9 mouse cellular contexts compared by ENCODE assay signal in genomic region chr2:152829367-152829881, GRCm38 (mm10). TPM values are rescaled to one million over a fixed set of nuclear protein-coding genes. Genes with fewer than 3 reads are reported as not detected.
DNase-seq lines count a peak whose midpoint lies in the region; ATAC-seq and TF ChIP-seq lines count a peak whose summit lies in the region.
"Had no signal": no experiment of that assay in that cellular context is flagged by ENCODE, and none has a peak within 500 bp of the region (broad histone marks: within the 10 kb centered on the region; RNA-seq: fewer than 3 reads in every experiment).

No protein-coding gene starts in this region.

- peaks cover 78% of the 10 kb centered on the region for H3K4me1 ChIP-seq in erythroblast, embryonic 14.5 days (ENCODE audit: control insufficient read depth)
- peaks cover 62% of the 10 kb centered on the region for H3K4me1 ChIP-seq in E14TG2a.4 (replicated peaks; ENCODE audit: low read depth, low read length)
- H3K4me1 ChIP-seq in forebrain, embryonic 11.5 days (replicated peaks; ENCODE audit: control insufficient read depth, insufficient read depth, low read length): peaks cover 22% of the 10 kb centered on the region
- peaks cover 44% of the 10 kb centered on the region for H3K4me1 ChIP-seq in intestine, embryonic 15.5 days (replicated peaks)
- peaks cover 66% of the 10 kb centered on the region for H3K4me1 ChIP-seq in liver, embryonic 12.5 days
- peaks cover 33% of the 10 kb centered on the region for H3K4me1 ChIP-seq in stomach, embryonic 15.5 days

- no peak for DNase-seq in forebrain, embryonic 11.5 days (ENCODE audit: low spot score)
- no peak for DNase-seq in adrenal gland, postnatal 36 days

- H3K4me3 ChIP-seq in erythroblast, embryonic 14.5 days (replicated peaks): peak overlapping the region; percentile 90
- peak overlapping the region; percentile 95 for H3K4me3 ChIP-seq in E14TG2a.4 (replicated peaks; ENCODE audit: low read length)
- H3K4me3 ChIP-seq in forebrain, embryonic 11.5 days (ENCODE audit: low read depth, low read length): peak overlapping the region; percentile 74
- H3K4me3 ChIP-seq in intestine, embryonic 15.5 days (replicated peaks): peak overlapping the region; percentile 80
- peak overlapping the region; percentile 77 for H3K4me3 ChIP-seq in liver, embryonic 12.5 days
- H3K4me3 ChIP-seq in stomach, embryonic 15.5 days (replicated peaks): peak overlapping the region; percentile 80

- no peak for TF ChIP-seq CTCF in E14TG2a.4 (conservative IDR thresholded peaks at IDR 0.05; ENCODE audit: low read length)

- peak overlapping the region; percentile 97 for H3K9ac ChIP-seq in forebrain, embryonic 11.5 days (ENCODE audit: low read length)
- peak overlapping the region; percentile 91 for H3K9ac ChIP-seq in intestine, embryonic 15.5 days
- H3K9ac ChIP-seq in liver, embryonic 12.5 days: peak overlapping the region; percentile 90
- peak overlapping the region; percentile 14; the same call in 1 of the 2 replicates for H3K9ac ChIP-seq in stomach, embryonic 15.5 days

- no peaks in the 10 kb centered on the region for H3K27me3 ChIP-seq in erythroblast, embryonic 14.5 days (ENCODE audit: control insufficient read depth)
- no peaks in the 10 kb centered on the region for H3K27me3 ChIP-seq in E14TG2a.4 (ENCODE audit: insufficient read depth, low read length)
- H3K27me3 ChIP-seq in forebrain, embryonic 11.5 days (ENCODE audit: control insufficient read depth, insufficient read depth, low read length): no peaks in the 10 kb centered on the region
- no peaks in the 10 kb centered on the region for H3K27me3 ChIP-seq in intestine, embryonic 15.5 days (replicated peaks)
- no peaks in the 10 kb centered on the region for H3K27me3 ChIP-seq in liver, embryonic 12.5 days (replicated peaks)
- H3K27me3 ChIP-seq in stomach, embryonic 15.5 days (replicated peaks): no peaks in the 10 kb centered on the region
- H3K27me3 ChIP-seq: Patski had no signal

- H3K4me2 ChIP-seq in forebrain, embryonic 11.5 days (ENCODE audit: low read depth, low read length, severe bottlenecking): peak overlapping the region; percentile 73
- peak overlapping the region; percentile 77 for H3K4me2 ChIP-seq in intestine, embryonic 15.5 days (replicated peaks)
- H3K4me2 ChIP-seq in liver, embryonic 12.5 days: peak overlapping the region; percentile 81
- H3K4me2 ChIP-seq in stomach, embryonic 15.5 days: peak overlapping the region; percentile 77

- no peaks in the 10 kb centered on the region for H3K9me3 ChIP-seq in erythroblast, embryonic 14.5 days (ENCODE audit: control insufficient read depth, low read length)
- H3K9me3 ChIP-seq in E14TG2a.4 (ENCODE audit: low read length): no peaks in the 10 kb centered on the region
- no peaks in the 10 kb centered on the region for H3K9me3 ChIP-seq in forebrain, embryonic 11.5 days (ENCODE audit: control insufficient read depth, low read length)
- no peaks in the 10 kb centered on the region for H3K9me3 ChIP-seq in intestine, embryonic 15.5 days
- no peaks in the 10 kb centered on the region for H3K9me3 ChIP-seq in liver, embryonic 12.5 days (replicated peaks)
- no peaks in the 10 kb centered on the region for H3K9me3 ChIP-seq in stomach, embryonic 15.5 days

- WGBS in forebrain, embryonic 11.5 days: 85% methylated on average over 23 of the region's 23 CpGs
- WGBS in intestine, embryonic 15.5 days: 57% methylated on average over 23 of the region's 23 CpGs
- 61% methylated on average over 23 of the region's 23 CpGs for WGBS in liver, embryonic 12.5 days (ENCODE audit: insufficient replicate concordance)
- WGBS in stomach, embryonic 15.5 days: 61% methylated on average over 23 of the region's 23 CpGs

- peaks cover 55% of the 10 kb centered on the region for H3K36me3 ChIP-seq in erythroblast, embryonic 14.5 days (ENCODE audit: control insufficient read depth)
- H3K36me3 ChIP-seq in E14TG2a.4 (ENCODE audit: insufficient read depth, low read length): peaks cover 45% of the 10 kb centered on the region
- H3K36me3 ChIP-seq in forebrain, embryonic 11.5 days (ENCODE audit: control insufficient read depth, insufficient read depth, low read length): no peaks in the 10 kb centered on the region; the same call in 1 of the 2 replicates
- no peaks in the 10 kb centered on the region for H3K36me3 ChIP-seq in intestine, embryonic 15.5 days
- H3K36me3 ChIP-seq in liver, embryonic 12.5 days: peaks cover 38% of the 10 kb centered on the region
- no peaks in the 10 kb centered on the region for H3K36me3 ChIP-seq in stomach, embryonic 15.5 days

- no peak for ATAC-seq in erythroblast, adult 5-6 weeks (replicated peaks; ENCODE audit: low FRiP score, poor library complexity, severe bottlenecking)
- ATAC-seq in forebrain, embryonic 11.5 days (replicated peaks; ENCODE audit: low FRiP score): no peak
- no peak for ATAC-seq in intestine, embryonic 15.5 days
- no peak for ATAC-seq in liver, embryonic 12.5 days
- ATAC-seq in stomach, embryonic 15.5 days (ENCODE audit: insufficient read depth, low FRiP score, low read depth): no peak
- ATAC-seq: Patski had no signal

- 0 out of 2 replicates have a peak overlapping the region, but pooled peaks have one; percentile 95 for H3K27ac ChIP-seq in forebrain, embryonic 11.5 days (ENCODE audit: low read depth, low read length)
- peak overlapping the region; percentile 97; the same call in 1 of the 2 replicates for H3K27ac ChIP-seq in intestine, embryonic 15.5 days
- H3K27ac ChIP-seq in liver, embryonic 12.5 days: peak overlapping the region; percentile 94
- peak overlapping the region; percentile 72; the same call in 1 of the 2 replicates for H3K27ac ChIP-seq in stomach, embryonic 15.5 days

RNA-seq across cellular contexts. Expression of gene Bcl2l1, which starts 2.1 kb away (rescaled TPM):
- 212 and 213 TPM in 2 replicates for polyA plus RNA-seq in erythroblast, embryonic 14.5 days (2012)
- 543 and 572 TPM in 2 replicates for total RNA-seq in erythroblast, adult 5-6 weeks (2015; ENCODE audit: low replicate concordance)
- total RNA-seq in erythroblast, adult 5-6 weeks (2017; ENCODE audit: low replicate concordance): 807 and 937 TPM in 2 replicates
- 135 and 140 TPM in 2 replicates for polyA plus RNA-seq in forebrain, embryonic 11.5 days (2014; fragmentation: Nextera tagmentation; extraction: Ambion mirVana)
- polyA plus RNA-seq in intestine, embryonic 15.5 days (2015; fragmentation: Nextera tagmentation; extraction: Ambion mirVana): 61.9 and 64.0 TPM in 2 replicates
- polyA plus RNA-seq in liver, embryonic 12.5 days (2016; fragmentation: Nextera tagmentation; extraction: Ambion mirVana): 127 and 137 TPM in 2 replicates
- 69.8 and 75.7 TPM in 2 replicates for polyA plus RNA-seq in stomach, embryonic 15.5 days (2015; fragmentation: Nextera tagmentation; extraction: Ambion mirVana)
- 10 to 100 TPM; 58.2 to 93.9 TPM for total RNA-seq in adrenal gland, postnatal 36 days (2021)

RNA-seq across cellular contexts. Expression of gene Tpx2, which starts 18.3 kb away (rescaled TPM):
- polyA plus RNA-seq in erythroblast, embryonic 14.5 days (2012): 4.9 and 5.7 TPM in 2 replicates
- total RNA-seq in erythroblast, adult 5-6 weeks (2015; ENCODE audit: low replicate concordance): 39.8 and 43.9 TPM in 2 replicates
- total RNA-seq in erythroblast, adult 5-6 weeks (2017; ENCODE audit: low replicate concordance): 53.4 and 65.9 TPM in 2 replicates
- 168 and 185 TPM in 2 replicates for polyA plus RNA-seq in forebrain, embryonic 11.5 days (2014; fragmentation: Nextera tagmentation; extraction: Ambion mirVana)
- polyA plus RNA-seq in intestine, embryonic 15.5 days (2015; fragmentation: Nextera tagmentation; extraction: Ambion mirVana): 60.1 and 67.6 TPM in 2 replicates
- 88.0 and 89.9 TPM in 2 replicates for polyA plus RNA-seq in liver, embryonic 12.5 days (2016; fragmentation: Nextera tagmentation; extraction: Ambion mirVana)
- 66.5 TPM in 2 replicates for polyA plus RNA-seq in stomach, embryonic 15.5 days (2015; fragmentation: Nextera tagmentation; extraction: Ambion mirVana)
- 1 to 10 TPM; 5.1 to 6.2 TPM for total RNA-seq in adrenal gland, postnatal 36 days (2021)

Comparison
In these comparisons a context has a peak if more than half of its experiments do, and no peak if none do; other contexts are left out.
1. H3K9ac ChIP-seq: peak in every context shown above with its lines; median percentile 97 in forebrain, embryonic 11.5 days; 91 in intestine, embryonic 15.5 days; 90 in liver, embryonic 12.5 days; 14 in stomach, embryonic 15.5 days.